Mouse (Mus musculus) R1 (cell line): ENCODE data around the gene Kcnq1.

Experiments
- DNase-seq: peaks from one replicate; pipeline ENCODE4 v3.0.0-alpha.2; 2018; ENCODE audit warnings: low read depth, low spot score

Kcnq1 gene

GRCm38 (mm10) chr7:143412606-143413005 lies 306.4 kb downstream of the Kcnq1 start:
- no peak for DNase-seq

- DNase-seq, result no peak
Observed at GRCm38 (mm10) chr7:143415070-143415469, 308.9 kb downstream of the Kcnq1 start.

GRCm38 (mm10) chr7:143416406-143416805 lies 310.2 kb downstream of the Kcnq1 start:
- DNase-seq, result no peak

- DNase-seq, result no peak
Observed at GRCm38 (mm10) chr7:143417875-143418274, 311.7 kb downstream of the Kcnq1 start.

GRCm38 (mm10) chr7:143419585-143420160 lies 313.5 kb downstream of the Kcnq1 start:
- no peak for DNase-seq

GRCm38 (mm10) chr7:143428142-143428813 lies 322.1 kb downstream of the Kcnq1 start:
- DNase-seq, result no peak

- DNase-seq, result no peak
Observed at GRCm38 (mm10) chr7:143428814-143429499, 322.8 kb downstream of the Kcnq1 start.

GRCm38 (mm10) chr7:143432631-143433030 lies 326.5 kb downstream of the Kcnq1 start:
- DNase-seq, result no peak

- DNase-seq, result no peak
Observed at GRCm38 (mm10) chr7:143433331-143433730, 327.2 kb downstream of the Kcnq1 start.

- DNase-seq, result peak; percentile 70
Observed at GRCm38 (mm10) chr7:143437231-143437893, 331.2 kb downstream of the Kcnq1 start.

GRCm38 (mm10) chr7:143437894-143438581 lies 331.9 kb downstream of the Kcnq1 start:
- peak; percentile 50 for DNase-seq

- DNase-seq, result no peak
Observed at GRCm38 (mm10) chr7:143438965-143439364, 332.8 kb downstream of the Kcnq1 start.

- DNase-seq, result no peak
Observed at GRCm38 (mm10) chr7:143444580-143444954, 338.4 kb downstream of the Kcnq1 start.

GRCm38 (mm10) chr7:143444955-143445648 lies 338.9 kb downstream of the Kcnq1 start:
- peak; percentile 16 for DNase-seq

GRCm38 (mm10) chr7:143445651-143446460 lies 339.7 kb downstream of the Kcnq1 start:
- DNase-seq, result peak; percentile 8

GRCm38 (mm10) chr7:143447130-143447529 lies 341.0 kb downstream of the Kcnq1 start:
- no peak for DNase-seq

GRCm38 (mm10) chr7:143458963-143459331 lies 352.8 kb downstream of the Kcnq1 start:
- no peak for DNase-seq

GRCm38 (mm10) chr7:143459332-143460211 lies 353.4 kb downstream of the Kcnq1 start:
- peak; percentile 40 for DNase-seq

GRCm38 (mm10) chr7:143460217-143460834 lies 354.2 kb downstream of the Kcnq1 start:
- no peak for DNase-seq
